Mouse (Mus musculus): ENCODE data around the gene Tcf7l1.

Tcf7l1 gene

DNA sequence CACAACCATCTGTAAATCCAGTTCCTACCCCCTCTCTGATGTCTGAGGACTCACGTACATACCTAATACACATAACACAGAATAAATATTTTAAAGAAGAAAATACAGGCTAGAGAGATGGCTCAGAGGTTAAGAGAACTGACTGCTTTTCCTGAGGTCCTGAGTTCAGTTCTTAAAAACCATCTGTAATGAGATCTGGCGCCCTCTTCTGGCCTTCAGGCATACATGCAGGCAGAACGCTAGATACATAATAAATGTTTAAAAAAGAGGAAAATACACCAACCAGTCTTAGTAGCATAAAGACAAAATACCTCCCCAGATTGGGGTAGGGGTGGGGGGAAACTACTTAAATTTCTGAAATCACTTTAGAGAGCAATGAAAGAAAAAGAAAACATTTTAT, 131.0 kb downstream of the Tcf7l1 start:
- DNase-seq = peak in 1 of 2 experiments; percentile 33

DNA sequence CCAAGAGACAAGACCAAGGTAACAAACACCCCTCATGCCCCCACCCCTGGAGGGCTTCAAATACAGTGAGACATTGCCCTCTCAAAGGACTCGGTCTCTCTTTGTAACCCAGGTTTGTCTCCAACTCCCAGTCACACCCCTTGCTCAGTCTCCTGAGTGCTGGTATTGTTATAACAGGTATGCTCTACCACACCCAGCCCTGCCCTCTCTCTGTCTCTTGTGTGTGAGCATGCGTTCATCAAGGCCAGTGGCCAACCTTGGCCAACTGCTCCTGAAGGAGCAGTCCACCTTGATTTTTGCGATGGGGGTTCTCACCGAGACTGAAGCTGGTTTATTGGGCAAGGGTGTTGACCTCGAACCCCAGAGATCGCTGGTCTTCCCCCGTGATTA, 133.0 kb downstream of the Tcf7l1 start:
- no peak for DNase-seq

- peak; percentile 82 to 86 for DNase-seq
Observed at GRCm38 (mm10) chr6:72655309-72656052, 133.6 kb downstream of the Tcf7l1 start.

DNA sequence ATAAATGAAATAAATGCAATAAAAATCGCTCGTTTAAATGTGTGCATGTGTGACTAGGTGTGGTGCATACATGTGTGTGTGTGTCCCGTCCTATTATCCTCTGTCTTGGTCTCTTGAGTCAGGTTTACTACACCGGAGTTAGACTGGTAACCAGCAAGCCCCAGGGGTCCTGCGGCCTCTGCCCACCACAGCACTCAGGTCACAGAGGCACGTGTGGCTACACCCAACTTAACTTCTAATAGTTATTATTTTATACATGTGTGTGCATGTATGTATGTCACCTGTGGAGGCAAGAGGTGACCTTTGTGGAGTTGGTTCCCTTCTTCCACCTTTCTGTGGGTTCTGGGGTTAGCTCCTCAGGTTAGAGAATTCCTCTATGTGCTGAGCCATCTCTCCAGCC, 134.7 kb downstream of the Tcf7l1 start:
- no peak for DNase-seq

GRCm38 (mm10) chr6:72653419-72653818, 135.6 kb downstream of the Tcf7l1 start:
- DNase-seq = peak; percentile 62 to 68

GRCm38 (mm10) chr6:72650338-72650851, 138.7 kb downstream of the Tcf7l1 start:
- DNase-seq = peak in 1 of 2 experiments; percentile 35

- DNase-seq = no peak
Observed at GRCm38 (mm10) chr6:72648002-72648595, 141.0 kb downstream of the Tcf7l1 start.

GRCm38 (mm10) chr6:72647383-72647820, 141.7 kb downstream of the Tcf7l1 start:
- DNase-seq = peak; percentile 70 to 88

DNA sequence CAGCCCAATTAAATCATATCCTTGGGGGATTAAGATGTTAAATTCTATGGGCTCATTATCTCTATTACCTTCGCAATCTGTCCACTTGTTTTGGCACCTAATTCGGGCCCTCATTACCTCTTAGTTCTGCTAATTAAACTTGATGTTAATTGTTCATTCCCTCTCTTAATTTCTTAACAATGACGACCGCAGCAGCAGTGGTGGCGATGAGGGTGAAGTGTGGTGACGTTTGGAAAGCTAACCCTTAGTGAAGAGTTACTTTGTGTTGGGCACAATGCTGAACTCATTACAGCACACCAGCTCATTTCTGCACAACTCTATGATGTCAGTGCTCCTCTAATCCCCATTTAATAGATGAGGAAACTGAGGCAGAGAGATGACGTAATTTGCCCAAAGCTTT, 143.7 kb downstream of the Tcf7l1 start:
- no peak for DNase-seq

GRCm38 (mm10) chr6:72644576-72644975, 144.5 kb downstream of the Tcf7l1 start:
- DNase-seq = no peak

- no peak for DNase-seq
Observed at GRCm38 (mm10) chr6:72641218-72641954, 147.7 kb downstream of the Tcf7l1 start.

DNA sequence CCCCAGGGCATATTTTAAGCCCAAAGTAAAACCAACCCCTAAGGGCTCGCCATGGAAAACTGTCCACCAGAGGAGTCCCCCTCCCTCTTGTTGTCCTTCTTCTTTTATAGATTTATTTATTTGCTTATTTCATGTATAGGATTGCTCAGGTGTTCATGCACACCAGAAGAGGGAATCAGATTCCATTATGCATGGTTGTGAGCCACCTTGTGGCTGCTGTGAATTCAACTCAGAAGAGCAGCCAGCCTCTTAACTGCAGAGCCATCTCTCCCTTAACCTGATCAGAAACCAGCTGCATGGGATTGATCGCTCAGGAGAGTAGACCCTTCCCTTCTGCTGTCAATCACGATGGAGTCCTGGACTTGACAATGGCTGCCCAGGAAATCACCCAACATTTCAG, 152.1 kb downstream of the Tcf7l1 start:
- peak in 1 of 2 experiments; percentile 54 for DNase-seq

GRCm38 (mm10) chr6:72635760-72636431, 153.2 kb downstream of the Tcf7l1 start:
- DNase-seq = peak; percentile 67 to 74

GRCm38 (mm10) chr6:72634311-72634710, 154.7 kb downstream of the Tcf7l1 start:
- DNase-seq = no peak

DNA sequence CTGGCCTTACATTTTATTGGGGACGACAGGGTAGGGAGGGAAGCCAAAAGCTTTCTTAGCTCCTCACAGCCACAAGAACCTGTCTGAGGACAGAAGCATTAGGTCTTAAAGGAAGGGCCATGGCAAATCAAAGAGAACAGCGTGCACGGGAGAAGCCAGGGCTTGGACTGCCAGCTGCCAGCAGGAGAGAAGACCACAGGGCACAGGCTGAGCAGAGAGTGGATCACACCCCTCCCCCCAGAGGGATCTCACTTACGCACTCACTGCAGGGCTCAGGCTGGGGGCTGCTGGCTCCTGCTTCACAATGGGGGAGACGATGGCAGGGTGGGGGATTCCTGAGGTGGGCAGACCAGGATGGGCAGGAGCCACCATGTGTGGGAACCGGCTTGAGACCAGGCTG, 157.4 kb downstream of the Tcf7l1 start:
- no peak for DNase-seq

DNA sequence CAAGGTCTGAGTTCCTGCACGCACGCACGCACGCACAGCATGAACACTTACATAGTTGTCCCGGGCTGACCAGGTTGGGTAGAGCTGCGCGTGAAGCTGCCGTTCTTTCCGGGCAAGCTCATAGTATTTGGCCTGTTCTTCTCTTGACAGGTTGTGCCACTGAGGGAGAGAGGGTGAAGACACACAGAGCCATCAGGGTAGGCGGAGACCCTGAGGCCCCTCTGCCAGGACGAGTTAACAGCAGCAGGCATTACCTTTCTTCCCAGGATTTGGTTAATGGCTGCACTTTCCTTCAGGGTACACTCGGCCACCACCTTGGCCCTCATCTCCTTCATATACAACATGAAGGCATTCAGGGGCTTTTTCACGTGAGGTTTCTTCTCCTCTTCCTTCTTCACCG, 158.1 kb downstream of the Tcf7l1 start:
- DNase-seq = peak in 1 of 2 experiments; percentile 33

GRCm38 (mm10) chr6:72630370-72630769, 158.7 kb downstream of the Tcf7l1 start:
- DNase-seq = peak; percentile 71 to 85

- DNase-seq = peak; percentile 48 to 80
Observed at GRCm38 (mm10) chr6:72627276-72627675, 161.8 kb downstream of the Tcf7l1 start.

GRCm38 (mm10) chr6:72626391-72626790, 162.7 kb downstream of the Tcf7l1 start:
- no peak for DNase-seq

DNA sequence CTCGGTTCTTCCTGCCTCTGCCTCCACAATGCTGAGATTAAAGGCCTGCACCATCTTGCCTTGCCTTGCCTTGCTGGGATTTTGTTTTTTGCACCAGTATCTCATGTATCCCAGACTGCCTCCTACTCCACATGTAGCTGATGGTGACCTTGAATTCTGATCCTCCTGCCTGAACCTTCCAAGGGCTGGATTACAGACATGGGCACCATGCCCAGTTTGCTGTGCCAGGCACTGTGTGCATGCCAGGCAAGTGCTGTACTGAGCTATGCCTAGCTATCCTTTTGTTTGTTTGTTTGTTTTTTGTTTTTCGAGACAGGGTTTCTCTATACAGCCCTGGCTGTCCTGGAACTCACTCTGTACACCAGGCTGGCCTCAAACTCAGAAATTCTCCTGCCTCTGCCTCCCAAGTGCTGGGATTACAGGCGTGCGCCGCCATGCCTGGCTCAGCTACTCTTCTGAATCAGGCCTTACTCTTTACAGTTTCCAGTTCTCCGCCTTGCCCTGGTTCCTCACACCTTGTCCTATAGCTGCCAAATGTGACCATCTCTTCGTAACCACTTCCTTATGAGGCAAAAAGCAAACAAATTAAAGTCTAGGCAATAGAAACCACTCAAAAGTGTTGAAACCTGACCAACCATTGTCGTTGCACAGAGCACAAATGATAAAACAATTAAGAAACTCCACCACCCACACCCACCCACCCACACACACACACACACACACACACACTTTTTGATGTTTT, 165.2 kb downstream of the Tcf7l1 start:
- peak; percentile 79 to 87 for DNase-seq

DNA sequence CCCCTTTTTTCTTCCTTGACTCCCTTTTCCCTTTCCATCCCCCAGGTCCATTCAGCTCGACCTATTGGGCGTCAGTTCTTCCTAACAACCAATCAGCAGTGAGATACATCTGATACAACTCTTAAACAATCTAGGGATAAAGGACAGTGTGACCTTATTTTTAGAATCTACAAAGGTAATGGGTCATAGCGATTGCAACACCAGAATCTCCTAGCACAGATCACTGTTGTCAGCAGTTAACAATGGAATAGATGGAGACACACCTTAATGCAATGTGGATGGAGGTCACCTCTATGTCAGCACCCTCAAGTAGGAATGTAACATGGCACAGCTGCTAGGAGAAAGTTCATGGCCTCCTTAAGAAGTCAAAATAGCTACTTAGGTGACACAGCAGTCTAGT, 166.1 kb downstream of the Tcf7l1 start:
- no peak for DNase-seq

DNA sequence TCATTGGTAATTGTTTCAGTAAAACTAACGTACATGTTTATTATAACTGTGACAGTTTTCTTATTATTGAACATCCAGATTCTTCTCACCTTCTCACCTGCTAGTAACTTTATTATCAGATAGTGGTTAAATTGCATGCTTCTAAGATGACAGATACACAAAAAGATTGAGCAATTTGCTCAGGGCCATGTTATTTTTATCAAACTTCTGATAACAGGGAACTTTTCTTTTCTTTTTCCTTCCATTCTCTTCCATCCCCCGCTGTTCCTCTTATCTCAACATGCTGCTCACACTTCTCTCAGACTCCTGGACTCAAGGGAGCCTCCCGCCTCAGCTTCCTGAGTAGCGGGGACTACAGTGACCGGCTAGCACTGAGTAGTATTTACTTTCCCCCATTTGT, 168.1 kb downstream of the Tcf7l1 start:
- peak in 1 of 2 experiments; percentile 18 for DNase-seq

All from kidney, postnatal 25 days (tissue).